Mouse (Mus musculus): Measurements from ENCODE around the gene Rnpep. TPM values are rescaled to one million over a fixed set of nuclear protein-coding genes. Genes with fewer than 3 reads are reported as not detected.
A peak's percentile ranks its signal among the peaks of the same experiment; 100 is the strongest.

Rnpep gene
- polyA plus RNA-seq (2014; fragmentation: Nextera tagmentation; extraction: Ambion mirVana) = 124 and 128 TPM in 2 replicates

DNA sequence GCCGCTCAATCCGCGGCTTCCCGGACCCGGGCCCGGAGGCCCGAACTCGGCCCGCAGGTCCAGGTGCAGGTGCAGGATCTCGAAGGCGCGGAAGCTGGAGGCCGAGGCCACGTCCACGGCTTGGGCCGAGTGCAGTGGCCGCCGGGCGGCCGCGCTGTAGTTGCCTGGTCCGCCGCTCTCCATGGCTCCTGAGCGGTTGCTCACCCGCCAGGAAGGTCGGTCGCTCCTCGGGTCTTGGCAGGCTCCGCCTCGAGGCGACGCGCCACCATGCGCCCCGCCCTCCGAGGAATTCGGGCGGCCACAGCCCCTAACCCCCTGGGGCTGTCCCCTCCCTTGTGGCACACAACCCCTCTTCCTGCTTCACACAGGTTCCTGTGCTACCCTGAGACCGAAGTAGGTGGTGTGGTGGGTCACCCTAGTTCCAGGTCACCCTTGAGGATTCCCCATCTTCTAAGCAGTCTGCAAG lies at the start of gene Rnpep:
Rnpep (minus strand) TSS at position 259 of the 466 bp plus-strand sequence.
- peak; percentile 86 for ATAC-seq (ENCODE audit: insufficient number of reproducible peaks, insufficient read depth, low FRiP score, low read depth)
- Histone ChIP-seq H3K4me2 (replicated peaks; ENCODE audit: low read depth, low read length) (peak within 1 kb of the TSS; percentile 77), H3K9me3 (ENCODE audit: control insufficient read depth, low read depth, low read length) (no peaks in the 10 kb centered on the region), H3K4me1 (ENCODE audit: control insufficient read depth, insufficient read depth, low read length) (no peaks in the 10 kb centered on the region), H3K4me3 (ENCODE audit: low read depth, low read length) (peak within 1 kb of the TSS; percentile 83), H3K27me3 (ENCODE audit: control insufficient read depth, insufficient read depth, low read length) (no peaks in the 10 kb centered on the region), H3K27ac (ENCODE audit: low read length) (peak within 1 kb of the TSS; percentile 92), H3K9ac (replicated peaks; ENCODE audit: low read depth, low read length) (peak within 1 kb of the TSS; percentile 87), H3K36me3 (ENCODE audit: control insufficient read depth, insufficient read depth, low read length) (no peaks in the 10 kb centered on the region)
- WGBS = under 1% methylated on average over 39 of the region's 39 CpGs

- WGBS = 63% methylated on average over 6 of the region's 6 CpGs
These were observed 46.7 kb upstream of the Rnpep start for GRCm38 (mm10) chr1:135330578-135330977.

GRCm38 (mm10) chr1:135328368-135328767 lies 44.5 kb upstream of the Rnpep start:
- no peak overlapping the region for H3K27ac ChIP-seq (ENCODE audit: low read length)
- H3K4me1 ChIP-seq (ENCODE audit: control insufficient read depth, insufficient read depth, low read length) = 0 out of 2 replicates have a peak, but pooled peaks cover 11% of the 10 kb centered on the region
- H3K4me3 ChIP-seq (ENCODE audit: low read depth, low read length) = no peak overlapping the region
- no peaks in the 10 kb centered on the region for H3K9me3 ChIP-seq (ENCODE audit: control insufficient read depth, low read depth, low read length)
- H3K4me2 ChIP-seq (replicated peaks; ENCODE audit: low read depth, low read length) = no peak overlapping the region
- ATAC-seq (ENCODE audit: insufficient number of reproducible peaks, insufficient read depth, low FRiP score, low read depth) = no peak
- 49% methylated on average over 5 of the region's 5 CpGs for WGBS
- no peaks in the 10 kb centered on the region for H3K36me3 ChIP-seq (ENCODE audit: control insufficient read depth, insufficient read depth, low read length)
- no peak overlapping the region for H3K9ac ChIP-seq (replicated peaks; ENCODE audit: low read depth, low read length)
- H3K27me3 ChIP-seq (ENCODE audit: control insufficient read depth, insufficient read depth, low read length) = no peaks in the 10 kb centered on the region

More at GRCm38 (mm10) chr1:135330578-135330977, 46.7 kb upstream of the Rnpep start:
- H3K27me3 ChIP-seq (ENCODE audit: control insufficient read depth, insufficient read depth, low read length) = no peaks in the 10 kb centered on the region
- no peak overlapping the region for H3K4me3 ChIP-seq (ENCODE audit: low read depth, low read length)
- no peaks in the 10 kb centered on the region for H3K36me3 ChIP-seq (ENCODE audit: control insufficient read depth, insufficient read depth, low read length)
- no peak overlapping the region for H3K4me2 ChIP-seq (replicated peaks; ENCODE audit: low read depth, low read length)
- no peak overlapping the region for H3K27ac ChIP-seq (ENCODE audit: low read length)
- ATAC-seq (ENCODE audit: insufficient number of reproducible peaks, insufficient read depth, low FRiP score, low read depth) = no peak
- no peak overlapping the region for H3K9ac ChIP-seq (replicated peaks; ENCODE audit: low read depth, low read length)
- H3K9me3 ChIP-seq (ENCODE audit: control insufficient read depth, low read depth, low read length) = no peaks in the 10 kb centered on the region
- H3K4me1 ChIP-seq (ENCODE audit: control insufficient read depth, insufficient read depth, low read length) = 0 out of 2 replicates have a peak, but pooled peaks cover 6% of the 10 kb centered on the region

DNA sequence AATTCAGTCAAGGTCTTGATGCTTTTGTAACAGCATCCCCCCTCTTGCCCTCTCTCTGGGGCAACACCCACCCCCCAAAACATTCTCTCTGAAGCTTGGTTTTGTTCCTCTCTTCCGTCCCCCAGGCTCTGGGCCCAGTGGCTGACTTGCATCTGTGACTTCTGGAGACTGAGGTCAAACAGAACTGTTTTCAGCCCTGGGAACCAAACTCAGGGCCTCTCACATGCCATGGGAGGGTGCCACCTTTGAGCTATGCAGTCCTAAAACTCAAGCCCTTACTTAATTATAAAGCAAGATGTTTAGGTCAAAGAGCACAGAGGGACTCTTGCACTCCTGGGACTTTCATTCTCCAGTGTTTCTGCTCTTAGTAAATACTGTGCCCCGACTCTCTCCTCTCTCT lies 42.0 kb upstream of the Rnpep start:
- peak overlapping the region; percentile 24 for H3K4me3 ChIP-seq (ENCODE audit: low read depth, low read length)
- H3K4me1 ChIP-seq (ENCODE audit: control insufficient read depth, insufficient read depth, low read length) = 0 out of 2 replicates have a peak, but pooled peaks cover 10% of the 10 kb centered on the region
- no peaks in the 10 kb centered on the region for H3K36me3 ChIP-seq (ENCODE audit: control insufficient read depth, insufficient read depth, low read length)
- H3K27ac ChIP-seq (ENCODE audit: low read length) = no peak overlapping the region
- no peak overlapping the region for H3K9ac ChIP-seq (replicated peaks; ENCODE audit: low read depth, low read length)
- no peaks in the 10 kb centered on the region for H3K9me3 ChIP-seq (ENCODE audit: control insufficient read depth, low read depth, low read length)
- H3K27me3 ChIP-seq (ENCODE audit: control insufficient read depth, insufficient read depth, low read length) = no peaks in the 10 kb centered on the region
- 76% methylated on average over 2 of the region's 2 CpGs for WGBS
- peak overlapping the region; percentile 35 for H3K4me2 ChIP-seq (replicated peaks; ENCODE audit: low read depth, low read length)
- ATAC-seq (ENCODE audit: insufficient number of reproducible peaks, insufficient read depth, low FRiP score, low read depth) = no peak

DNA sequence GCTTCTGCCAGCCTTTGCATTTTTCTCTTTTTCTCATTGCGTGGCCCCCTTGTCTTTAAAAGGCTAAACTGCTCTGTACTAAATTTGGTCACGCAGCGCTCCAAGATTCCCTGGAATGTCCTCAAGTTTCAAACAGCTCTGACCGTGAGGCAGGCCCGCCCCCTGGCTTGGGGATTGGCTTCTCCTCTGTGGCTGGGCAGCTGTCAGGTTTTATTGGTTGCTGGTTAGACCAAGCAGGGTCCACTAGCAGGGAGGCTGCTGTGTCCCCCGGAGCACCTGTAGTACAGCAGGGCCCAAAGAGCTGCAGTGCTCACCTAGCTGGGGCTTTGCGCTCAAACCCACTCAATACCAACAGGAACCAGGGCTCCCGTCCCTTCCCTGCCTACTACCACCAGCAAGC lies 40.7 kb upstream of the Rnpep start, which contains the start of gene Lmod1:
Lmod1 (plus strand) TSS at position 237 of the 400 bp plus-strand sequence.
- H3K27ac ChIP-seq (ENCODE audit: low read length) = peak within 1 kb of the TSS; percentile 82
- peak within 1 kb of the TSS; percentile 10; the same call in 1 of the 2 replicates for H3K9ac ChIP-seq (replicated peaks; ENCODE audit: low read depth, low read length)
- 0 out of 2 replicates have a peak, but pooled peaks cover 8% of the 10 kb centered on the region for H3K4me1 ChIP-seq (ENCODE audit: control insufficient read depth, insufficient read depth, low read length)
- H3K4me2 ChIP-seq (replicated peaks; ENCODE audit: low read depth, low read length) = peak within 1 kb of the TSS; percentile 35
- peak; percentile 76; the same call in 1 of the 2 replicates for ATAC-seq (ENCODE audit: insufficient number of reproducible peaks, insufficient read depth, low FRiP score, low read depth)
- peak within 1 kb of the TSS; percentile 24 for H3K4me3 ChIP-seq (ENCODE audit: low read depth, low read length)
- no peaks in the 10 kb centered on the region for H3K27me3 ChIP-seq (ENCODE audit: control insufficient read depth, insufficient read depth, low read length)
- WGBS = 17% methylated on average over 8 of the region's 8 CpGs
- no peaks in the 10 kb centered on the region for H3K36me3 ChIP-seq (ENCODE audit: control insufficient read depth, insufficient read depth, low read length)
- H3K9me3 ChIP-seq (ENCODE audit: control insufficient read depth, low read depth, low read length) = no peaks in the 10 kb centered on the region

GRCm38 (mm10) chr1:135323367-135323901 lies 39.5 kb upstream of the Rnpep start:
- Histone ChIP-seq H3K27me3 (ENCODE audit: control insufficient read depth, insufficient read depth, low read length) (no peaks in the 10 kb centered on the region), H3K4me3 (ENCODE audit: low read depth, low read length) (no peak overlapping the region), H3K27ac (ENCODE audit: low read length) (peak overlapping the region; percentile 82; the same call in 1 of the 2 replicates), H3K9ac (replicated peaks; ENCODE audit: low read depth, low read length) (no peak overlapping the region), H3K4me2 (replicated peaks; ENCODE audit: low read depth, low read length) (no peak overlapping the region), H3K4me1 (ENCODE audit: control insufficient read depth, insufficient read depth, low read length) (0 out of 2 replicates have a peak, but pooled peaks cover 8% of the 10 kb centered on the region), H3K9me3 (ENCODE audit: control insufficient read depth, low read depth, low read length) (no peaks in the 10 kb centered on the region), H3K36me3 (ENCODE audit: control insufficient read depth, insufficient read depth, low read length) (no peaks in the 10 kb centered on the region)
- WGBS = 68% methylated on average over 7 of the region's 7 CpGs
- no peak for ATAC-seq (ENCODE audit: insufficient number of reproducible peaks, insufficient read depth, low FRiP score, low read depth)

DNA sequence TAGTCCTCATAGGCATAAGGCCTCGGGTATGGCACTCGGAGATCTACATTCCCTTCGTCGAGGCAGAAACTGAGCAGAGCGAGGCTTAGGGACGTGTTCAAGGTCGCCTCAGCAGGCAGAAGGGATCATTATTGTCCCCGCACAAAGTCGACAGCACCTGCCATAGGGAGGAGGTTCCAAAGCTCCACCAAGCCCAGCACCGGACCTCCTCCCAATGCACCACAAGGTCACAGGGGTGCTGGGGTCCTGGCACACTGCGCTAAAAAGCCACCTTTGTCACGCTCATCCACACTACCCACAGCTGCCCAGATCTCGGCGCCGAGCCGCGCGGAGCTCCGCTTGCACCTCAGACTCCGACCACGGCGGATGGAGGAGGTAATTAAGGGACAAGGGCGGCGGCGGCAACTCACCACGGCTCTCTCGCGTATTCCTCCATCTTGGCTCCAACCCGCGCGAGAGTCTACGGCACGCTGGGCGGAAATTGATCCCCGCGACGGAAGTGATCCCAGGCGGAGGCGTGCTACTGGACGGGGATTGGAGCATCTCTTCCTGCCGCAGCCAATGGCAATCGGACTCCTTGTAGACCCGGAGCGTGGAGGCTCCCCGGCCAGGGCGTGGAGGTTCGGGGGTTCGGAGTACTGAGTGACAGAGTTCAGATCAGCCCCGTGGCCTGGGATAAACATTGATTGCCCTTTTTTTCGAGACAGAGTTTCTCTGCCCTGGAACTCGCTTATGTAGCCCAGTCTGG lies 29.6 kb upstream of the Rnpep start, which contains the start of gene Timm17a:
Timm17a (minus strand) TSS at position 495 of the 748 bp plus-strand sequence.
- H3K27ac ChIP-seq (ENCODE audit: low read length) = peak within 1 kb of the TSS; percentile 72
- ATAC-seq (ENCODE audit: insufficient number of reproducible peaks, insufficient read depth, low FRiP score, low read depth) = peak; percentile 99
- H3K4me3 ChIP-seq (ENCODE audit: low read depth, low read length) = peak within 1 kb of the TSS; percentile 97
- under 1% methylated on average over 51 of the region's 51 CpGs for WGBS
- H3K9ac ChIP-seq (replicated peaks; ENCODE audit: low read depth, low read length) = peak within 1 kb of the TSS; percentile 97
- no peaks in the 10 kb centered on the region for H3K27me3 ChIP-seq (ENCODE audit: control insufficient read depth, insufficient read depth, low read length)
- H3K9me3 ChIP-seq (ENCODE audit: control insufficient read depth, low read depth, low read length) = no peaks in the 10 kb centered on the region
- H3K4me2 ChIP-seq (replicated peaks; ENCODE audit: low read depth, low read length) = peak within 1 kb of the TSS; percentile 92
- H3K36me3 ChIP-seq (ENCODE audit: control insufficient read depth, insufficient read depth, low read length) = peaks cover under 1% of the 10 kb centered on the region; the same call in 1 of the 2 replicates
- peaks cover 10% of the 10 kb centered on the region; the same call in 1 of the 2 replicates for H3K4me1 ChIP-seq (ENCODE audit: control insufficient read depth, insufficient read depth, low read length)

GRCm38 (mm10) chr1:135312201-135312600 lies 28.3 kb upstream of the Rnpep start:
- Histone ChIP-seq H3K9ac (replicated peaks; ENCODE audit: low read depth, low read length) (peak overlapping the region; percentile 97; the same call in 1 of the 2 replicates), H3K27ac (ENCODE audit: low read length) (no peak overlapping the region), H3K4me1 (ENCODE audit: control insufficient read depth, insufficient read depth, low read length) (peaks cover 10% of the 10 kb centered on the region; the same call in 1 of the 2 replicates), H3K4me3 (ENCODE audit: low read depth, low read length) (peak overlapping the region; percentile 97; the same call in 1 of the 2 replicates), H3K4me2 (replicated peaks; ENCODE audit: low read depth, low read length) (peak overlapping the region; percentile 92), H3K9me3 (ENCODE audit: control insufficient read depth, low read depth, low read length) (no peaks in the 10 kb centered on the region), H3K27me3 (ENCODE audit: control insufficient read depth, insufficient read depth, low read length) (no peaks in the 10 kb centered on the region), H3K36me3 (ENCODE audit: control insufficient read depth, insufficient read depth, low read length) (peaks cover 12% of the 10 kb centered on the region)
- WGBS = 75% methylated on average over 4 of the region's 4 CpGs
- ATAC-seq (ENCODE audit: insufficient number of reproducible peaks, insufficient read depth, low FRiP score, low read depth) = no peak
